Mouse (Mus musculus) liver, embryonic 12.5 days (tissue): ENCODE data around the gene Cinp. TPM values are rescaled to one million over a fixed set of nuclear protein-coding genes. Genes with fewer than 3 reads are reported as not detected.

Experiments
- ATAC-seq: fragments of 200-750 bp; cut with Nextera tagmentation; 2 replicates; pipeline ENCODE4 v1.8.0; 2017; ENCODE audit warnings: moderate number of reproducible peaks, mild to moderate bottlenecking, moderate library complexity
- H3K27ac ChIP-seq: fragments of 300-500 bp; sonication (generic); 2 replicates; pipeline ENCODE4 v1.5.1; 2016; ENCODE audit warnings: mild to moderate bottlenecking
- H3K27me3 ChIP-seq: fragments of 300-500 bp; sonication (generic); replicated peaks from 2 replicates; pipeline ENCODE4 v1.6.1; 2016; ENCODE audit warnings: mild to moderate bottlenecking, moderate library complexity
- H3K36me3 ChIP-seq: fragments of 300-500 bp; sonication (generic); 2 replicates; pipeline ENCODE4 v1.6.1; 2016; ENCODE audit warnings: mild to moderate bottlenecking, moderate library complexity
- H3K4me1 ChIP-seq: fragments of 300-500 bp; sonication (generic); 2 replicates; pipeline ENCODE4 v1.6.1; 2016
- H3K4me2 ChIP-seq: fragments of 300-500 bp; sonication (generic); 2 replicates; pipeline ENCODE4 v1.6.1; 2016; ENCODE audit warnings: mild to moderate bottlenecking, moderate library complexity
- H3K4me3 ChIP-seq: fragments of 300-500 bp; sonication (generic); 2 replicates; pipeline ENCODE4 v1.5.1; 2016; ENCODE audit warnings: mild to moderate bottlenecking, moderate library complexity
- H3K9ac ChIP-seq: fragments of 300-500 bp; sonication (generic); 2 replicates; pipeline ENCODE4 v1.6.1; 2016; ENCODE audit warnings: mild to moderate bottlenecking, moderate library complexity
- H3K9me3 ChIP-seq: fragments of 300-500 bp; sonication (generic); replicated peaks from 2 replicates; pipeline ENCODE4 v1.6.1; 2016; ENCODE audit warnings: mild to moderate bottlenecking, moderate library complexity
- WGBS: fragments of 180-500 bp; shearing (Covaris S2); methylation state at CpG from one replicate; pipeline ENCODE4 v1.1.7; 2016; ENCODE audit not compliant: insufficient replicate concordance; 5-methylcytosine and 5-hydroxymethylcytosine counted together
- polyA plus RNA-seq: library from polyadenylated mRNA; unstranded; fragments of >200 nt; fragmentation: Nextera tagmentation; extraction: Ambion mirVana; gene quantifications from 2 replicates; pipeline ENCODE4 v1.2.1, GENCODE M21; 2016

Gene Cinp
- polyA plus RNA-seq, 1 experiment from 2014 or later = 103 TPM

DNA sequence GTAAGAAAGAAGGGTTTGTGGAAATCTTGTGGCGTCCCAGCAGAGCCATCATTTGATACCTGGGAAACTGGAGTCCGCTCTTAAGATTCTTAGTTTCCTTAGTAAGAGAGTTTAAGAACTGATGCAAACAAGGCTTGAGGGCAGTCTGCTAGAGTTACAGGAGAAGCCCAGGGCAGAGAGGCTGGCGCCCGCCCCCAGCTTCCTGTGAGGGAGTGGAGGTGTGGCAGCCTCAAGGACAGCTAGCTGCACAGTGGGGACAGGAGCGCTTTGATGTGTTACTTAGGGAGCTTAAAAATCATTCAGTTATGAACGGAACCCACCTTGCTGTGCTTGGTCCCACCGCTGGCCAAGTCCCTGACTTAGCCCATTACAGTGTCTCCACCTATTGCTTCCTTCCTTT is 31.7 kb downstream of the Cinp start:
- Histone ChIP-seq H3K4me1 (peaks cover 49% of the 10 kb centered on the region), H3K27me3 (no peaks in the 10 kb centered on the region), H3K9ac (no peak overlapping the region), H3K27ac (no peak overlapping the region), H3K4me3 (no peak overlapping the region), H3K4me2 (no peak overlapping the region), H3K36me3 (peaks cover 27% of the 10 kb centered on the region), H3K9me3 (no peaks in the 10 kb centered on the region)
- no peak for ATAC-seq
- WGBS = 55% methylated on average over 7 of the region's 7 CpGs

DNA sequence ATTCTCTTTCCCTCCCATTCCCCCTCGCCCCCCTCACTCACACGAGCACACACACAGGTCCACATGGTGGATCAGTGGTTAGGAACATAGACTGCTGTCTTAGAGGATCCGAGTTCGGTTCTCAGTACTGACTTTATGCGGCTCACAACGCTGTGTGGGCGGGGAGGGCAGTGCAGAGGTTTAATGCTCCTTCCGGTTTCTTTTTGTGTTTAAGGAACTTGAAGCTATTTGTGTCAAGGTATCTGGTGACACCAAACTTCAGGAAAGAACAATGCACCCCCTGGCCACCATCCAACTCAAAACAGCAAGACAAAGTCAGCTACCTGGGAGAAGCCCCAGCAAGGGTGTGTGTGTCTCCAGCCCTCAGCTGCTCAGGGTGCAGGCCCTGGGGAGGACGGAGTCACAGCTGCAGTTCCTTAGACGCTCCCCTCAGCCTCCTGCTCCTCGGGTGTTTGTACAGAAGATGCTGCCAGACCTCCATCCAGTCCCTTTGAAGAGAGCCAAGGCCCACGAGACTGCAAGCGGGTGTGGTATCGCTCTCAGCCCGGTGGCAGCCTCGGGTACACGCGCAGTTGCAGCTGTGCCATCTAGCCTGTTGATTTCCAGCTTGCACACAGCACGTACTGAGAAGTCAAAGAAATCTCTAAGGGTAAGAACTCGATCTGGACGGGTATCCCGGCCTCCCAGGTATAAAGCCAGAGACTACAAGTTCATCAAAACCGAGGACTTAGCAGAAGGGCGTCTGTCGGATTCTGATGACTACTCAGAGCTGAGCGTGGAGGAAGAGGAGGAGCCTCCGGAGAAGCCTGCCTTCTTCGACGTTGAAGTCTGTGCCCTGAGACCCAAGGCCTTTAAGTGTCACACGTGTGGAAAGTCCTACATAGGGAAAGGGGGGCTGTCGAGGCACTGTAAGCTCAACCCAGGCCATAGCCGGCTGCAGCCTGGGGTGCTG is 33.9 kb downstream of the Cinp start:
- Histone ChIP-seq H3K4me2 (no peak overlapping the region), H3K36me3 (peaks cover 19% of the 10 kb centered on the region), H3K27me3 (no peaks in the 10 kb centered on the region), H3K4me3 (no peak overlapping the region), H3K9ac (no peak overlapping the region), H3K4me1 (peaks cover 68% of the 10 kb centered on the region), H3K27ac (no peak overlapping the region), H3K9me3 (no peaks in the 10 kb centered on the region)
- WGBS = 74% methylated on average over 32 of the region's 32 CpGs
- ATAC-seq = no peak

DNA sequence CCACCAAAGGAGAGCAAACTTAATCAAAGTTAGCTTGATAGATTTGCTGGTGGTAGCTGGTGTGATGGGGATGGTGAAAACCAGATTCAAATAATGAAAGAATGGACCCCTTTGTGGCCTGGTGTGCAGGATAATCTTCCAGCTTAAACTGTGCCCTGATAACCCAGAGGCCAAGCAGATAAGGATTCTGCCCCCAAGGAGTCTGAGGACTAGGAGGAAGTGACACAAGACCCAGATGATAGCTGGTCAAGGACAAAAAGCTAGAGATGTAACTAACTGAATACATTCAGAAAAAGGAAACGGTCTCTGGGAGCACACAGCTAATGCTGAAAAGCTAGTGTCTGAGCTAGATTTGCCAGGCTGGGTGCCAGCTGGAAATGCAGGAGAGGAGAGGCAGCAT is 37.0 kb downstream of the Cinp start:
- Histone ChIP-seq H3K9me3 (no peaks in the 10 kb centered on the region), H3K9ac (0 out of 2 replicates have a peak overlapping the region, but pooled peaks have one; percentile 91), H3K4me2 (peak overlapping the region; percentile 93), H3K4me1 (peaks cover 58% of the 10 kb centered on the region), H3K36me3 (peaks cover 16% of the 10 kb centered on the region), H3K27me3 (no peaks in the 10 kb centered on the region), H3K4me3 (peak overlapping the region; percentile 86; the same call in 1 of the 2 replicates), H3K27ac (peak overlapping the region; percentile 86; the same call in 1 of the 2 replicates)
- WGBS = 23% methylated on average over 1 of the region's 1 CpGs
- ATAC-seq = no peak

DNA sequence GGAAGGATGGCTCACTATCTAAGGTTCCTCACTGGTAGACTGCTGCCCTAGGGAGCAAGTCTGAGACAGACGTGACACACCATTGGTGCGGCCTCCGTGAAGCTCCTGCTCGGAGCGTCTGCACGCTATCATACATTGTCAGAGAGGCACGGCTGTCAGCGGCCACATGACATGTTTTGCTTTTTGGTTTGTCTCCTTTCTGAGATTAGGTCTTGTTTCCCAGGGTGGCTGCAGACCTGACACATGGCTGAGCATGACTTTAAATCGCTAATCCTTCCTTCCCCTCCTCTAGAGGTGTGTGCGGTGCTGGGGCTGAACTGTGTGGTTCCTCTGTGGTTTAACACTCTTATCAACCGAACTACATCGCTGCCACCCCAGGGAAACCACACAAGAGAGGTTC is 37.5 kb downstream of the Cinp start:
- H3K27me3 ChIP-seq = no peaks in the 10 kb centered on the region
- H3K9me3 ChIP-seq = no peaks in the 10 kb centered on the region
- H3K4me2 ChIP-seq = peak overlapping the region; percentile 93
- H3K27ac ChIP-seq = peak overlapping the region; percentile 86
- H3K36me3 ChIP-seq = peaks cover 16% of the 10 kb centered on the region
- peak overlapping the region; percentile 86 for H3K4me3 ChIP-seq
- H3K9ac ChIP-seq = peak overlapping the region; percentile 91
- WGBS = 10% methylated on average over 12 of the region's 12 CpGs
- peaks cover 53% of the 10 kb centered on the region for H3K4me1 ChIP-seq
- ATAC-seq = peak; percentile 75

DNA sequence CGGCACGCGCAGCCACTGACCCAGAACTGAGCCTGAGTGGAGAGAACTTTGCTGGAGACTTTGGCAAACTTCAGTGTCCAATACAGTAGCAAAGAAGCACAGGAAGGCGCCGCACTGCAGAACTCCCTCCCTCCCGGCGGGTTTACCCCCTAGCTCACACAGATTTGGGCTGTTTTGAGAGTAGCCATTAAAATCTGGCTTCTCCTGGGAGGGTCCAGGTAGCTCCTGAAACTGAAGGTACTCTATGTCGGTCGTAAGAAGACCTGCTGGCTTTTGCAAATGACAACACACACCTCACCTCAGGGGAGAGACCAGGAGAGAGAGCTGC is 38.1 kb downstream of the Cinp start:
- Histone ChIP-seq H3K4me3 (peak overlapping the region; percentile 86), H3K27ac (peak overlapping the region; percentile 86), H3K9ac (peak overlapping the region; percentile 91), H3K4me1 (peaks cover 53% of the 10 kb centered on the region), H3K27me3 (no peaks in the 10 kb centered on the region), H3K4me2 (peak overlapping the region; percentile 93), H3K9me3 (no peaks in the 10 kb centered on the region), H3K36me3 (peaks cover 12% of the 10 kb centered on the region)
- peak; percentile 4 for ATAC-seq
- 9% methylated on average over 9 of the region's 9 CpGs for WGBS

DNA sequence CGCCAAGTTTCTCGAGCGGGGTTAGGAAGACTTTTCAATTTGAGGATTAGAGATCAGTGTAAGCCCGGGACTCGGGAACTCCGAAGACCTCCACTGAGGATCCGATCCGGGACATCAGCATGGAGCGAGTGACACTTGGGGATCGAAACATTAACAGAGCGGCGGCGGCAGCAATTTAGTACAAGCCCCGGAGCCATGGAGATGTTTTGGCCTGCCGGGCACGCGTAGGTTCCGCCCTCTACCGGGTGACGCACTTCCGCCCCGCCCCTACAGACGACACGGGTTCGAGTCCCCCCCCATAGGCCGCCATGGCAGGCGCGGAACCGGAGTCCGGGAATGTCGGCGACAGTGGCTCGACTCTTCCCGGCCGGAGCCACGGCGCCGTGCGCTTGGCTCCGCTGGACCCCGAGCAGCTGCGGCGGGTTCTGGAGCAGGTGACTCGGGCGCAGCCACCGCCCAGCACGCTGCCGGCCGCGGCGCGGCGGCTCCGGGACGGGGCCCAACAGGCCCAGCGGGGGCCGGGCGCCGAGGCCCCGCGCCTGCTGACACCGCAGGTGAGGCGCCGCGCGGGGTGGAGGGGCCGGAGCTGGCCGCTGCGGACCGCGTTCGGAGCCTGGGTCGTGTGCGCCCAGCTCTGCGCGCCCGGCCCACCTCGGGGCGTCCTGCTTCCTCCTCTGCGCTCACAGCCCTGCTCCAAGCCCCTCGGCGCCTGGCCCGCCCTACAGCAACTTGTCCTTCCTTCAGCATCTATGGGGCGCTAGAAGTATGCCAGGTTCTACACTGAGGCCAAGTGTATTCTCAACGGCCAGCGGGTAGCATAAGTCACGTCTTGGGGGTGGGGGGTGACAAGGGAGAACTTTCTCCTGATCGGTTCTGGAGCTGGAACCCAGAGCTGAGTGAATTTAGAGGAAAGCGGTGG is 38.7 kb downstream of the Cinp start, which contains the start of gene Zfp839:
TSS of gene Zfp839 (plus strand) at position 244 of the 919 bp plus-strand sequence.
- peak within 1 kb of the TSS; percentile 93 for H3K4me2 ChIP-seq
- ATAC-seq = peak; percentile 65
- H3K9me3 ChIP-seq = no peaks in the 10 kb centered on the region
- WGBS = under 1% methylated on average over 88 of the region's 89 CpGs
- peaks cover 5% of the 10 kb centered on the region for H3K36me3 ChIP-seq
- peak within 1 kb of the TSS; percentile 86 for H3K4me3 ChIP-seq
- peaks cover 53% of the 10 kb centered on the region for H3K4me1 ChIP-seq
- H3K27ac ChIP-seq = peak within 1 kb of the TSS; percentile 86
- peak within 1 kb of the TSS; percentile 91 for H3K9ac ChIP-seq
- no peaks in the 10 kb centered on the region for H3K27me3 ChIP-seq

DNA sequence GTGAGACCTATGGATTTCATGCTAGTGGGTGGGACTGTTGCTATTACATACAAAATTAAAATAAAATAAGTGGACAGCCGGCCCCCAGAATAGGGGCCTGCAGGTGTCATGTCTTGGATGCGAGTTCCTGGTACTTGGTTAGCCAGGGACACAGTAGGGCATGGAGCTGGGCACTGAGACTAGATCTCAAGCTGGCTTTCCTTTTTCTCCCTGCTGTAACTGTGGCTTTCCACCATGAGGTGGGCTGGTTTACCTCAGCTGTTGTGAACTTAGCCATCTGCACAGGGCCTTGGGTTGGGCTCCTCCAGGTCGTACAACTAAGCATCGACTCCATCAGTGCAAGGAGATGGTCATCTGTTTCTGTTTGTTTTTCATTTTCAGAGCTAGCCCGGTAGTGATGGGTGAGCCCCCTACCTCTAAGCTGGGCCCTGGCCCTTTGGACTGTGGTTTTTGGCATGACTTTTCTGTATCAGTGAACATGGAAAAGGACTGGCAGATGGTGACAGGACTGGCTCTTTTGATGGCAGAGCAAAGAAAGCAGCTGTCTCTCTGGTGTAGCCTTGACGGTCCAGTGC is 42.7 kb downstream of the Cinp start:
- Histone ChIP-seq H3K4me2 (peak overlapping the region; percentile 93), H3K9ac (peak overlapping the region; percentile 78), H3K4me3 (peak overlapping the region; percentile 69), H3K4me1 (peaks cover 48% of the 10 kb centered on the region), H3K27ac (no peak overlapping the region), H3K36me3 (no peaks in the 10 kb centered on the region), H3K9me3 (no peaks in the 10 kb centered on the region), H3K27me3 (no peaks in the 10 kb centered on the region)
- no peak for ATAC-seq
- WGBS = 73% methylated on average over 6 of the region's 6 CpGs

DNA sequence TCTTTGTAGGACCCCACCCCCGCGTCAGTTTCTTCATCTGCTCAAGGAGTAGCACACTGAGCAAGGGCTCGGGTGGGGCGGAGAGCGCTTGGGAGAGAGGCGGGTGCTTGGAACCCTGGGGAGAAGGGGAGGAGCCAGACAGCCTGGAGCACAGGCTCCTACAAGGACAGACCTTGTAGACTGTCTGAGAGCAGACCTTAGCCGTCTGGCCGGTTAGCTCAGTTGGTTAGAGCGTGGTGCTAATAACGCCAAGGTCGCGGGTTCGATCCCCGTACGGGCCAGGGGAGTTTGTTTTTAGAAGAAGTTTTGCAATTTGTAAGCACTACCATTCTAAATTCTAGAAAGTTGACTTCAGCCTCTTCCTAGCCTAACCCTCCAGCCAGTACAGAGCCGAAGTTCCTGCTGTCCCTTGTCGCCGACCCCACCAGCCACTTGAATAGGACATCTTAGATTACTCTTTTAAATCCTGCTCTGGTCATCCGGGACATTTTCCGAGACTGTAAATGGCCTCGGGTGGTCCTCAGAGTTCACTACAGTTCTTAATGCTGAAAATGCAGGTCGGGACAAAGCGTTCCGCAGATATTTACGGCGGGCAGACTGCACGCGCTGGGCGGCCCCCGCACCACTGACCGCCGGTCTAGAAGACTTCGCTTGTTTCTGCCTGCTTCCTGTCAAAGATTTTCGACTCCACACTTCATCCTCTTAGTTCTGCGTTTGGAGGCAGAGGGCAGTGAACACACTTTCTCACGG is 43.6 kb downstream of the Cinp start:
- Histone ChIP-seq H3K9me3 (no peaks in the 10 kb centered on the region), H3K9ac (peak overlapping the region; percentile 78), H3K4me3 (peak overlapping the region; percentile 69), H3K4me1 (peaks cover 43% of the 10 kb centered on the region), H3K27me3 (no peaks in the 10 kb centered on the region), H3K36me3 (no peaks in the 10 kb centered on the region), H3K27ac (peak overlapping the region; percentile 85), H3K4me2 (peak overlapping the region; percentile 93)
- WGBS = under 1% methylated on average over 36 of the region's 36 CpGs
- ATAC-seq = peak; percentile 92

DNA sequence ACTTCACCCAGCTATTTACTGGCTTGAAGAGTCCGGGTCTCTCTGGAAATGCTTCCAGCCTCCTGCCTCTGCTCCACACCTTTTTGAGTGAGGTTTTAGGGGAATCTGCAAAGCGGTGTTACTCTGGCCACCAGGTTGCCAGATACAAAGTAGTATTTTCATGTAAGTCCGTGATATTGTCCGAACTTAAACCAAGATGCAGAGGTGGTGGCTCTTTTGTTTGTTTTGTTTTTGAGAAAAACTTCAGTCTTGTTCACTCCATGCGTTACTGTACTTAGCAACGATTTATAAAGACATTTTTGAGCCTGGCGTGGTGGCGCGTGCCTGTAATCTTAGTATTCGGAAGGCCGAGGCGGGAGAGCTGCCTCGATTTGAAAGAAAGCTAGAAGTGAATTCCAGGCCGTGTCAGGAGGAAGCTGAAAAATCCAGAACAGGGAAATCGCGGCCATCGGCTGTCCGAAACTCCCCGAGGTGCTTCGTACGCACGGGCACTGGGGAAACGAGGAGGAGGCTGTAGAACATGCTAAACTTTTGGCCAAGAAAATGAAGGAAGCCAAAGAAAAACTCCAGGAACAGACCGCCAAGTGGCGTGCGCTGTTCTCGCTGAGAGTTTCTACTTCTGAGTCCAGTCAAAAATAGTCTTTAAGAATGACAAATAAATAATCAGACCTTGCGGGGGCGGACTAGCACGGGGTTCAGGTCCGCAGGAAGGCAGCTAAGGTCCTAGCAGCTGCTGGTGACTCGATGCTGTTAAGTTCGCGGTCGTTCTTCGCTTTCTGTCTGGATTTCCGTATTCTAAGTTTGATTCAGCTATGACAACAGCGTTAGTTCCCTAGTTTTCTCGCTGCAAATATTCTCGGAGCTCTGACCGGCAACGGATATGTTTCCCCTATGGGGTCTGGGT is 44.5 kb downstream of the Cinp start:
- Histone ChIP-seq H3K27ac (peak overlapping the region; percentile 85), H3K4me3 (peak overlapping the region; percentile 69), H3K4me2 (peak overlapping the region; percentile 93), H3K9me3 (no peaks in the 10 kb centered on the region), H3K27me3 (no peaks in the 10 kb centered on the region), H3K9ac (peak overlapping the region; percentile 78), H3K36me3 (no peaks in the 10 kb centered on the region), H3K4me1 (peaks cover 42% of the 10 kb centered on the region)
- ATAC-seq = peak; percentile 62
- WGBS = under 1% methylated on average over 42 of the region's 42 CpGs
